Mouse (Mus musculus) intestine, postnatal 0 days (tissue): ENCODE measurements at regions not wholly inside any gene's neighbourhood (a gene's known extent, or its start where the extent isn't known, plus 50 kb on each side); places are given as distances from the start of the nearest gene placed in this dataset.

ENCODE experiments used
- ATAC-seq: fragments of 200-750 bp; cut with Nextera tagmentation; 2 replicates; pipeline ENCODE4 v1.8.0; 2017; ENCODE audit warnings: mild to moderate bottlenecking, moderate TSS enrichment, moderate library complexity
- H3K27ac ChIP-seq: fragments of 300-500 bp; sonication (generic); 2 replicates; pipeline ENCODE4 v1.5.1; 2014; ENCODE audit warnings: mild to moderate bottlenecking, low read depth, low read length, moderate library complexity
- H3K27me3 ChIP-seq: fragments of 300-500 bp; sonication (generic); replicated peaks from 2 replicates; pipeline ENCODE4 v1.6.1; 2014; ENCODE audit warnings: low read length, mixed read lengths; ENCODE audit not compliant: control insufficient read depth, insufficient read depth
- H3K36me3 ChIP-seq: fragments of 300-500 bp; sonication (generic); 2 replicates; pipeline ENCODE4 v1.6.1; 2014; ENCODE audit warnings: mild to moderate bottlenecking, moderate library complexity; ENCODE audit not compliant: control insufficient read depth, insufficient read depth
- H3K4me1 ChIP-seq: fragments of 300-500 bp; sonication (generic); replicated peaks from 2 replicates; pipeline ENCODE4 v1.6.1; 2014; ENCODE audit warnings: antibody characterized with exemption, low read length, mixed read lengths; ENCODE audit not compliant: control insufficient read depth, insufficient read depth
- H3K4me2 ChIP-seq: fragments of 300-500 bp; sonication (generic); replicated peaks from 2 replicates; pipeline ENCODE4 v1.6.1; 2014; ENCODE audit warnings: low read depth, mild to moderate bottlenecking, moderate library complexity
- H3K4me3 ChIP-seq: fragments of 300-500 bp; sonication (generic); 2 replicates; pipeline ENCODE4 v1.5.1; 2014; ENCODE audit warnings: low read depth, low read length
- H3K9ac ChIP-seq: fragments of 300-500 bp; sonication (generic); 2 replicates; pipeline ENCODE4 v1.6.1; 2014; ENCODE audit warnings: mild to moderate bottlenecking, low read depth, low read length
- H3K9me3 ChIP-seq: fragments of 300-500 bp; sonication (generic); 2 replicates; pipeline ENCODE4 v1.6.1; 2016; ENCODE audit warnings: mixed run types; ENCODE audit not compliant: control insufficient read depth
- CTCF ChIP-seq: sonication (generic); IDR thresholded peaks from 2 replicates; pipeline ENCODE4 v1.5.1; 2016; ENCODE audit warnings: low read depth, mild to moderate bottlenecking, control low read depth, antibody characterized with exemption, moderate library complexity
- WGBS: fragments of 180-500 bp; shearing (Covaris S2); extraction: QIAGEN DNeasy Blood & Tissue Kit; methylation state at CpG from one replicate; pipeline ENCODE4 v1.1.7; 2014; 5-methylcytosine and 5-hydroxymethylcytosine counted together

DNA sequence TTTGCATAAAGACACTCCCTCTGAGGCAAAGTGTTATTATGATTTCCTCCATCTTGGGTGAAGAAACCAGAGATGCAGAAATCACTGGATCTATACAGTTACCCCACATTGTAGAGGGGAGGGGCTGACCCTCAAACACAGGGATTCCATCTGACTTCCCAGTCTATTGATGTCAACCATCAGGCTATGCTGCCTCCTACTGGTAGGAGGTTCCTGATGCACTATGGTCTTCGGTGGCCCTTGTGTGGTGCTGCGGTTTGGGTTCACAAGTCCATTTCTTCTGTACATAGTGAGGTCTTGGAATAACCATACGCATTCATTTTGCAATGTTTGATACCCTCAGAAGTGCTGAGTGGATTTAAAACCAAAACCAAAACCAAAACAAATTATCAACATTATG is 94.0 kb upstream of the Smarca2 start:
- 92% methylated on average over 3 of the region's 3 CpGs for WGBS
- no peaks in the 10 kb centered on the region for H3K36me3 ChIP-seq
- no peaks in the 10 kb centered on the region for H3K27me3 ChIP-seq
- H3K9me3 ChIP-seq: no peaks in the 10 kb centered on the region
- H3K4me3 ChIP-seq: no peak overlapping the region
- no peak overlapping the region for H3K27ac ChIP-seq
- TF ChIP-seq CTCF: peak; percentile 58
- no peak for ATAC-seq
- no peaks in the 10 kb centered on the region for H3K4me1 ChIP-seq
- H3K4me2 ChIP-seq: no peak overlapping the region
- H3K9ac ChIP-seq: no peak overlapping the region

GRCm38 (mm10) chr19:26511756-26512155 is 93.1 kb upstream of the Smarca2 start:
- no peak overlapping the region for H3K4me2 ChIP-seq
- no peak overlapping the region for H3K4me3 ChIP-seq
- H3K27me3 ChIP-seq: no peaks in the 10 kb centered on the region
- 80% methylated on average over 6 of the region's 6 CpGs for WGBS
- no peak for TF ChIP-seq CTCF
- H3K4me1 ChIP-seq: no peaks in the 10 kb centered on the region
- no peak for ATAC-seq
- H3K36me3 ChIP-seq: no peaks in the 10 kb centered on the region
- H3K27ac ChIP-seq: no peak overlapping the region
- no peak overlapping the region for H3K9ac ChIP-seq
- no peaks in the 10 kb centered on the region for H3K9me3 ChIP-seq

- H3K4me2 ChIP-seq: no peak overlapping the region
- no peak overlapping the region for H3K27ac ChIP-seq
- no peak overlapping the region for H3K4me3 ChIP-seq
- 79% methylated on average over 3 of the region's 3 CpGs for WGBS
- H3K9ac ChIP-seq: no peak overlapping the region
- no peak for TF ChIP-seq CTCF
- H3K4me1 ChIP-seq: no peaks in the 10 kb centered on the region
- no peaks in the 10 kb centered on the region for H3K27me3 ChIP-seq
- H3K9me3 ChIP-seq: no peaks in the 10 kb centered on the region
- H3K36me3 ChIP-seq: no peaks in the 10 kb centered on the region
- no peak for ATAC-seq
Observed at GRCm38 (mm10) chr19:26524583-26524982, 80.3 kb upstream of the Smarca2 start.

DNA sequence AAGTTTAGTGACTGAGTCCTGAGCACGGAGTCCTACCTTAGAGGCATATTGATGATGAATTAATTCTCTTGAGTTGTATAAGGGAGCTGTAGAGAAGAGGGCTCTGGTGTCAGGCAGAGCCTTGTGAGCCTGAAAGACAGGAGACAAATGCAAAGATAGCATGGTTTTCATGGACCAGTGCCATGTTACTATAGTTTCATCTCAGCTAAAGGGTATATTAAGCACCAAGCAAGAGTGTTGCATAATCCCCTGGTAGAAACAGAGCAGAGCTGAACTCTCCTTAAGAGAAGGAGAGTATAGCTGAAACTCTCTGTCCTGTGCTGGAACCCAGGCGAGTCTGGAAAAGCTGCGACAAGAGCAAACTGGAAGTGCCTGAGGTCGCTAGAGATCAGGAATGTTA is 73.5 kb upstream of the Smarca2 start:
- Histone ChIP-seq H3K4me1 (no peaks in the 10 kb centered on the region), H3K9ac (no peak overlapping the region), H3K27ac (no peak overlapping the region), H3K36me3 (no peaks in the 10 kb centered on the region), H3K27me3 (no peaks in the 10 kb centered on the region), H3K9me3 (no peaks in the 10 kb centered on the region), H3K4me3 (no peak overlapping the region), H3K4me2 (no peak overlapping the region)
- TF ChIP-seq CTCF: no peak
- 76% methylated on average over 4 of the region's 4 CpGs for WGBS
- no peak for ATAC-seq

- no peak overlapping the region for H3K4me2 ChIP-seq
- TF ChIP-seq CTCF: no peak
- H3K4me1 ChIP-seq: no peaks in the 10 kb centered on the region
- H3K27me3 ChIP-seq: no peaks in the 10 kb centered on the region
- no peak overlapping the region for H3K27ac ChIP-seq
- H3K9me3 ChIP-seq: no peaks in the 10 kb centered on the region
- H3K9ac ChIP-seq: no peak overlapping the region
- 50% methylated on average over 6 of the region's 6 CpGs for WGBS
- no peak overlapping the region for H3K4me3 ChIP-seq
- H3K36me3 ChIP-seq: no peaks in the 10 kb centered on the region
- ATAC-seq: no peak
Observed at GRCm38 (mm10) chr19:26532509-26532908, 72.3 kb upstream of the Smarca2 start.

DNA sequence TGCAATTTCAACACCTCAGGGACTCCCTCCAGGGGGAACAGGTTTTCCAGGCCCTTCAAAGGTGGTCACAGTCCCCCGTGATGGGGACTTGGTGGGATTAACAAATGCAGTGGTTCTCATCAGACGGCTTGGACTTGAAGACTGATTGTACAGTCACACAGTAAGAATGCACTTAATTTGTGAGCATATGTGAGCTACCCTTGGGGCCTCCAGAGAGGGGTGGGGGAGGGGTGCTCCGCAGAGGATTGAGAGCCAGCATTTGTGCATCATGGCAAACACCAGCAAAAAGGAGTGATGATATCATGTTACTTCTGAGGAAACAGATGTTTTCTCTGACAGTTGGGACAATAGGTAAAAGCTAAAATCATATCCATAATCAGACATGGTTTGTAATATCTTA is 59.2 kb upstream of the Smarca2 start:
- ATAC-seq: no peak
- H3K36me3 ChIP-seq: no peaks in the 10 kb centered on the region
- H3K27me3 ChIP-seq: no peaks in the 10 kb centered on the region
- no peak overlapping the region for H3K4me3 ChIP-seq
- no peaks in the 10 kb centered on the region for H3K4me1 ChIP-seq
- no peaks in the 10 kb centered on the region for H3K9me3 ChIP-seq
- no peak overlapping the region for H3K4me2 ChIP-seq
- H3K27ac ChIP-seq: no peak overlapping the region
- WGBS: 57% methylated on average over 3 of the region's 3 CpGs
- no peak for TF ChIP-seq CTCF
- no peak overlapping the region for H3K9ac ChIP-seq

GRCm38 (mm10) chr19:26547522-26547921 is 57.3 kb upstream of the Smarca2 start:
- ATAC-seq: no peak
- Histone ChIP-seq H3K36me3 (no peaks in the 10 kb centered on the region), H3K9ac (no peak overlapping the region), H3K9me3 (no peaks in the 10 kb centered on the region), H3K27me3 (no peaks in the 10 kb centered on the region), H3K4me2 (no peak overlapping the region), H3K4me3 (no peak overlapping the region), H3K4me1 (no peaks in the 10 kb centered on the region), H3K27ac (no peak overlapping the region)
- no peak for TF ChIP-seq CTCF
- WGBS: 86% methylated on average over 6 of the region's 6 CpGs
